Mouse (Mus musculus): Measurements from ENCODE around the gene Gm10644. TPM values are rescaled to one million over a fixed set of nuclear protein-coding genes. Genes with fewer than 3 reads are reported as not detected.

Gene Gm10644
- total and polyA plus RNA-seq, 2 experiments from 2014 or later: 0.39 to 0.60 TPM

DNA sequence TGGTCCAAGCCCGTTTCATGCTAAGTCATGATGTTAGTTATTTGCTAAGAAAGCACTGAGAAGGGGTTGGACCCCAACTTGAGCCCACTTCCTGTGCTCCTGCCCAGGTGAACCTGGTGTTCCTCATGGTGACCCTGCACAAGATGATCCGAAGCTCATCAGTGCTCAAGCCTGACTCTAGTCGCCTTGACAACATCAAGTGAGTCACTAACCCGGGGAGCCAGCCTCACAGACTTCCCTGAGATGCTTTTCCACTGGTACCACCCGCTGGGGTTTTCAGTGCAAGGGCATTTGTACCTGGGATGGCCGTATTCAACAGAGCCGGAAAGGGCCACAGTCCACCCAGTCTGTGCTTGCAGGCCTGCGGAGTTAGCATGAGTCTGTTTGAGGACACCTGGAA is 19.6 kb downstream of the Gm10644 start:
- H3K9me3 ChIP-seq (ENCODE audit: low read length): no peaks in the 10 kb centered on the region
- TF ChIP-seq CTCF (IDR thresholded peaks at IDR 0.05): no peak
- H3K27ac ChIP-seq (ENCODE audit: low read depth, low read length): no peak overlapping the region
- H3K36me3 ChIP-seq (ENCODE audit: insufficient read depth, low read length): peaks cover 94% of the 10 kb centered on the region
- no peak overlapping the region for H3K4me2 ChIP-seq (ENCODE audit: low read depth, low read length, poor library complexity, severe bottlenecking)
- H3K9ac ChIP-seq (replicated peaks; ENCODE audit: low read length, poor library complexity, severe bottlenecking): no peak overlapping the region
- WGBS: 92% methylated on average over 8 of the region's 8 CpGs
- DNase-seq (ENCODE audit: low spot score) (no peak), ATAC-seq (ENCODE audit: low FRiP score) (no peak)
- no peaks in the 10 kb centered on the region for H3K4me1 ChIP-seq (ENCODE audit: insufficient read depth, low read length)
- H3K27me3 ChIP-seq (ENCODE audit: insufficient read depth, low read length): no peaks in the 10 kb centered on the region
- H3K4me3 ChIP-seq (ENCODE audit: low read depth, low read length): no peak overlapping the region

DNA sequence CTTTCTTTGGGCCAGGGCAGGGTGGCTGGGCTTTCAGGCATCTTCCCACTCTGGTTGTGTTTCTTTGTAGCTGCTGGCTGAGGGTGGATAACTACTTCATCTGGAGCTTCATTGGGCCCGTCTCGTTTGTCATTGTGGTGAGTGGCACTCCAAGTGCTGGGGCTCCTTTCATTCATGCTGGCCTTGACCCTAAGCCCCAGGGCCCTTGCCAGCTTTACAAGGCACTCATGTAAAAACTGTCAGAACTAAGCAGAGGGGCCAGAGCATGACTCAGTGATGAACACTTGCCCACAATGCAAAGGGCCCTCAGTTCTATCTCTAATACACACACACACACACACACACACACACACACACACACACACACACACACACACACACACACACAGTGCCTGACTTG is 20.0 kb downstream of the Gm10644 start:
- 97% methylated on average over 2 of the region's 2 CpGs for WGBS
- no peak for TF ChIP-seq CTCF (IDR thresholded peaks at IDR 0.05)
- H3K36me3 ChIP-seq (ENCODE audit: insufficient read depth, low read length): peaks cover 95% of the 10 kb centered on the region
- ATAC-seq (ENCODE audit: low FRiP score) (no peak), DNase-seq (ENCODE audit: low spot score) (no peak)
- H3K27me3 ChIP-seq (ENCODE audit: insufficient read depth, low read length): no peaks in the 10 kb centered on the region
- H3K9ac ChIP-seq (replicated peaks; ENCODE audit: low read length, poor library complexity, severe bottlenecking): no peak overlapping the region
- no peak overlapping the region for H3K4me2 ChIP-seq (ENCODE audit: low read depth, low read length, poor library complexity, severe bottlenecking)
- no peaks in the 10 kb centered on the region for H3K9me3 ChIP-seq (ENCODE audit: low read length)
- H3K4me3 ChIP-seq (ENCODE audit: low read depth, low read length): no peak overlapping the region
- no peaks in the 10 kb centered on the region for H3K4me1 ChIP-seq (ENCODE audit: insufficient read depth, low read length)
- no peak overlapping the region for H3K27ac ChIP-seq (ENCODE audit: low read depth, low read length)

DNA sequence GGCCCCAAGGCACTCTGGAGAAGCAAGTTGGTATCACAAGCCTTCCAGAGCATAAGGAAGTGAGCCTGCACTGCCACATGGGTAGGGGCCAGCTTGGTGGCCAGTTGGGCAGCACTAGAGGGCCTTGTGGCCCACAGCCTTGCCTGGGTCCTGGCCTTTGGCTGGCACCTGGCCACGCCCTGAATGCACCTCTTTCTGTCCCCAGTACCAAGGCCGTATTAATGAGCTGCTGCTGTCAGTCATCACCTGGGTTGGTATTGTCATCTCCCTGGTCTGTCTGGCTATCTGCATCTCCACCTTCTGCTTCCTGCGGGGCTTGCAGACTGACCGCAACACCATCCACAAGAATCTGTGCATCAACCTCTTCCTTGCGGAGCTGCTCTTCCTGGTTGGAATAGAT is 20.8 kb downstream of the Gm10644 start:
- Histone ChIP-seq H3K4me1 (ENCODE audit: insufficient read depth, low read length) (no peaks in the 10 kb centered on the region), H3K4me3 (ENCODE audit: low read depth, low read length) (no peak overlapping the region), H3K27me3 (ENCODE audit: insufficient read depth, low read length) (no peaks in the 10 kb centered on the region), H3K9ac (replicated peaks; ENCODE audit: low read length, poor library complexity, severe bottlenecking) (no peak overlapping the region), H3K9me3 (ENCODE audit: low read length) (no peaks in the 10 kb centered on the region), H3K36me3 (ENCODE audit: insufficient read depth, low read length) (peaks cover 100% of the 10 kb centered on the region), H3K27ac (ENCODE audit: low read depth, low read length) (no peak overlapping the region), H3K4me2 (ENCODE audit: low read depth, low read length, poor library complexity, severe bottlenecking) (no peak overlapping the region)
- DNase-seq (ENCODE audit: low spot score) (no peak), ATAC-seq (ENCODE audit: low FRiP score) (no peak)
- WGBS: 95% methylated on average over 5 of the region's 5 CpGs
- no peak for TF ChIP-seq CTCF (IDR thresholded peaks at IDR 0.05)

DNA sequence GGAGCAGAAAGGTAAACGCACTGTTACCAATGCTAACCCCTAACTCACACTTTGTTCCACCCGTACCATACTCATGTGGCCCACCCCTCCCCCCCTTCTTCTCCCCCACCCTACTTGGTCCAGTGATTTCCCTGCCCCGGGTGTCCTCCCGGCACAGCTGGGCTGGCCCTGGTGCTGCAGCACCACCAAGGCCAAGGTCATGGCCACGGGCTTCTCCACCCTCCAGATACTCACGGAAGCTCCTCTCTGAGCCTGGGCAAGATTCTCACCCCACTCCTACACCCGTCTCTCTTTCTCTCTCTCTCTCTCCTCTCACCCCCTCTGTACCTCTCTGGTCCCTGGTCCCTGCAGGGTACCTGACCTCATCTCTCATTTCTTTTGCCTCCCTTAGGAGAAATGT is 28.7 kb downstream of the Gm10644 start:
- H3K27me3 ChIP-seq (ENCODE audit: insufficient read depth, low read length): no peaks in the 10 kb centered on the region
- H3K36me3 ChIP-seq (ENCODE audit: insufficient read depth, low read length): peaks cover 88% of the 10 kb centered on the region
- H3K9me3 ChIP-seq (ENCODE audit: low read length): no peaks in the 10 kb centered on the region
- H3K4me3 ChIP-seq (ENCODE audit: low read depth, low read length): no peak overlapping the region
- no peak for TF ChIP-seq CTCF (IDR thresholded peaks at IDR 0.05)
- no peak overlapping the region for H3K4me2 ChIP-seq (ENCODE audit: low read depth, low read length, poor library complexity, severe bottlenecking)
- no peak overlapping the region for H3K27ac ChIP-seq (ENCODE audit: low read depth, low read length)
- no peak overlapping the region for H3K9ac ChIP-seq (replicated peaks; ENCODE audit: low read length, poor library complexity, severe bottlenecking)
- ATAC-seq (ENCODE audit: low FRiP score) (no peak), DNase-seq (ENCODE audit: low spot score) (no peak)
- 68% methylated on average over 7 of the region's 7 CpGs for WGBS
- no peaks in the 10 kb centered on the region for H3K4me1 ChIP-seq (ENCODE audit: insufficient read depth, low read length)

DNA sequence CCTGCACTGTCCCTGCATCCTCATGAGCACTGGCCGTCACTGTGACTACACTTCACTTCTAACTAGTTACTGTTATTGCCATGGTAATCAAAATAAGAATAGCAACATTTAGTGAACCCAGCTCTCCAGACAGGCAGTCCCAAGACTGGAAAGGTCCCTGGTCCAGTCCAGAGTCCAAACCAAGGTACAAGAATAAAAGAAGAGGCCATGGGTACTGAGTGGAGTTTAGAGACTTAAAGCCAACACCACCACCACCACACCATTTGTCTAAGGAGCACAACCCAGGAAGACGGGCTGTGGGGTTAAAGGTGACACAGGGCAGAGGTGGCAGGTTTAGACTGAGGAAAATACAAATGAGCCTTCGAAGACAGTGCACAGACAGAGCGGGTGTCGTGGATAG is 30.4 kb downstream of the Gm10644 start:
- ATAC-seq (ENCODE audit: low FRiP score) (no peak), DNase-seq (ENCODE audit: low spot score) (no peak)
- Histone ChIP-seq H3K27ac (ENCODE audit: low read depth, low read length) (no peak overlapping the region), H3K27me3 (ENCODE audit: insufficient read depth, low read length) (no peaks in the 10 kb centered on the region), H3K4me2 (ENCODE audit: low read depth, low read length, poor library complexity, severe bottlenecking) (no peak overlapping the region), H3K9ac (replicated peaks; ENCODE audit: low read length, poor library complexity, severe bottlenecking) (no peak overlapping the region), H3K4me1 (ENCODE audit: insufficient read depth, low read length) (no peaks in the 10 kb centered on the region), H3K9me3 (ENCODE audit: low read length) (no peaks in the 10 kb centered on the region), H3K36me3 (ENCODE audit: insufficient read depth, low read length) (peaks cover 84% of the 10 kb centered on the region), H3K4me3 (ENCODE audit: low read depth, low read length) (no peak overlapping the region)
- WGBS: 92% methylated on average over 5 of the region's 5 CpGs
- no peak for TF ChIP-seq CTCF (IDR thresholded peaks at IDR 0.05)

DNA sequence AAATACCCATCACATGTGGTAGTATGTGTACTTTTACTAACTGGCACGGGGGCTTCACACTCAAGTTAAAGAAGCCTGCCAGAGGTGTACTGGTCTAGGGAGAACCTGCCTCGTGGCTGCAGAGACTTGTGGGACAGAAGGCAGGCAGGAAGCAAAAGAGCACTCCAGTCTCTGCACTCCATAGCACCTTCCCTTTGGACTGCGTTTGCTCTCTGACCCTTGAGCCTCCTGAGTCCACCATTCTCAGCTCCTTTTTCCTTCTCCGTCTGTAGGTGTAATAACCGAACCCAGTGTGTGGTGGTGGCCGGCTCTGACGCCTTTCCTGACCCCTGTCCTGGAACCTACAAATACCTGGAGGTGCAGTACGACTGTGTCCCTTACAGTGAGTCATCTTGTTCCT is 32.3 kb downstream of the Gm10644 start:
- no peak for DNase-seq (ENCODE audit: low spot score)
- Histone ChIP-seq H3K9ac (replicated peaks; ENCODE audit: low read length, poor library complexity, severe bottlenecking) (no peak overlapping the region), H3K4me1 (ENCODE audit: insufficient read depth, low read length) (no peaks in the 10 kb centered on the region), H3K36me3 (ENCODE audit: insufficient read depth, low read length) (peaks cover 74% of the 10 kb centered on the region), H3K27me3 (ENCODE audit: insufficient read depth, low read length) (no peaks in the 10 kb centered on the region), H3K4me3 (ENCODE audit: low read depth, low read length) (no peak overlapping the region), H3K9me3 (ENCODE audit: low read length) (no peaks in the 10 kb centered on the region), H3K4me2 (ENCODE audit: low read depth, low read length, poor library complexity, severe bottlenecking) (no peak overlapping the region), H3K27ac (ENCODE audit: low read depth, low read length) (no peak overlapping the region)
- WGBS: 97% methylated on average over 8 of the region's 8 CpGs
- no peak for TF ChIP-seq CTCF (IDR thresholded peaks at IDR 0.05)
- ATAC-seq (ENCODE audit: low FRiP score): no peak

Data from midbrain, postnatal 0 days (tissue).